Mouse (Mus musculus) neural tube, embryonic 15.5 days (tissue): ENCODE results near the gene Zbtb9. TPM values are rescaled to one million over a fixed set of nuclear protein-coding genes. Genes with fewer than 3 reads are reported as not detected.
"Not testable (repeated sequence)": the region's sequence is repeated elsewhere in the genome, so short reads cannot be mapped to it uniquely, and the experiment has no call there.

ENCODE experiments used
- ATAC-seq: fragments of 200-750 bp; cut with Nextera tagmentation; 2 replicates; pipeline ENCODE4 v1.8.0; 2017; ENCODE audit warnings: mild to moderate bottlenecking, moderate TSS enrichment, moderate library complexity; ENCODE audit not compliant: low FRiP score
- H3K27ac ChIP-seq: fragments of 300-500 bp; sonication (generic); replicated peaks from 2 replicates; pipeline ENCODE4 v1.5.1; 2015; ENCODE audit warnings: mild to moderate bottlenecking, inconsistent platforms
- H3K27me3 ChIP-seq: fragments of 300-500 bp; sonication (generic); replicated peaks from 2 replicates; pipeline ENCODE4 v1.6.1; 2015; ENCODE audit warnings: inconsistent platforms
- H3K36me3 ChIP-seq: fragments of 300-500 bp; sonication (generic); 2 replicates; pipeline ENCODE4 v1.6.1; 2015; ENCODE audit warnings: inconsistent platforms
- H3K4me1 ChIP-seq: fragments of 300-500 bp; sonication (generic); 2 replicates; pipeline ENCODE4 v1.6.1; 2015; ENCODE audit warnings: inconsistent platforms
- H3K4me2 ChIP-seq: fragments of 300-500 bp; sonication (generic); 2 replicates; pipeline ENCODE4 v1.6.1; 2015; ENCODE audit warnings: inconsistent platforms, mild to moderate bottlenecking, moderate library complexity
- H3K4me3 ChIP-seq: fragments of 300-500 bp; sonication (generic); replicated peaks from 2 replicates; pipeline ENCODE4 v1.5.1; 2015; ENCODE audit warnings: mild to moderate bottlenecking, inconsistent platforms
- H3K9ac ChIP-seq: fragments of 300-500 bp; sonication (generic); replicated peaks from 2 replicates; pipeline ENCODE4 v1.6.1; 2015; ENCODE audit warnings: mild to moderate bottlenecking, inconsistent platforms
- H3K9me3 ChIP-seq: fragments of 300-500 bp; sonication (generic); replicated peaks from 2 replicates; pipeline ENCODE4 v1.6.1; 2016; ENCODE audit warnings: inconsistent platforms
- WGBS: fragments of 180-500 bp; shearing (Covaris S2); methylation state at CpG from one replicate; pipeline ENCODE4 v1.1.7; 2015; ENCODE audit warnings: mixed read lengths; 5-methylcytosine and 5-hydroxymethylcytosine counted together
- polyA plus RNA-seq: library from polyadenylated mRNA; unstranded; fragments of >200 nt; fragmentation: Nextera tagmentation; extraction: Ambion mirVana; gene quantifications from 2 replicates; pipeline ENCODE4 v1.2.1, GENCODE M21; 2015

Gene Zbtb9
- polyA plus RNA-seq, 1 experiment from 2014 or later, result 15.9 TPM

DNA sequence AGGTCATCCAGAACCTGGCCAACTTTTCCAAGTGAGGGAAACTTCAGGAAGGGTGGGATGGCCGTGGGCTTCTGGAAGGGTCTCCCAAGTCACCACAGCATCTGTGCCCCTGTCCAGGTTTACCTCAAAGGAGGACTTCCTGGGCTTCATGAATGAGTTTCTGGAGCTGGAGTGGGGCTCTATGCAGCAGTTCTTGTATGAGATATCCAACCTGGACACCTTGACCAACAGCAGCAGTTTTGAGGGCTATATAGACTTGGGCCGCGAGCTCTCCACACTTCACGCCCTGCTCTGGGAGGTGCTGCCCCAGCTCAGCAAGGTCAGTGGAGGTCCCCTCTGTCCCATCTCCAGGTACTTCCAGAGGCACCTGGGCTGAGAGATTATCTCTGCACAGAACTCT, 13.2 kb upstream of the Zbtb9 start:
- H3K9ac ChIP-seq, result no peak overlapping the region
- H3K4me2 ChIP-seq, result no peak overlapping the region
- WGBS, result 99% methylated on average over 4 of the region's 4 CpGs
- H3K9me3 ChIP-seq, result no peaks in the 10 kb centered on the region
- H3K27me3 ChIP-seq, result no peaks in the 10 kb centered on the region
- no peak overlapping the region for H3K27ac ChIP-seq
- H3K4me3 ChIP-seq, result no peak overlapping the region
- no peak for ATAC-seq
- 0 out of 2 replicates have a peak, but pooled peaks cover under 1% of the 10 kb centered on the region for H3K4me1 ChIP-seq
- H3K36me3 ChIP-seq, result peaks cover 97% of the 10 kb centered on the region

DNA sequence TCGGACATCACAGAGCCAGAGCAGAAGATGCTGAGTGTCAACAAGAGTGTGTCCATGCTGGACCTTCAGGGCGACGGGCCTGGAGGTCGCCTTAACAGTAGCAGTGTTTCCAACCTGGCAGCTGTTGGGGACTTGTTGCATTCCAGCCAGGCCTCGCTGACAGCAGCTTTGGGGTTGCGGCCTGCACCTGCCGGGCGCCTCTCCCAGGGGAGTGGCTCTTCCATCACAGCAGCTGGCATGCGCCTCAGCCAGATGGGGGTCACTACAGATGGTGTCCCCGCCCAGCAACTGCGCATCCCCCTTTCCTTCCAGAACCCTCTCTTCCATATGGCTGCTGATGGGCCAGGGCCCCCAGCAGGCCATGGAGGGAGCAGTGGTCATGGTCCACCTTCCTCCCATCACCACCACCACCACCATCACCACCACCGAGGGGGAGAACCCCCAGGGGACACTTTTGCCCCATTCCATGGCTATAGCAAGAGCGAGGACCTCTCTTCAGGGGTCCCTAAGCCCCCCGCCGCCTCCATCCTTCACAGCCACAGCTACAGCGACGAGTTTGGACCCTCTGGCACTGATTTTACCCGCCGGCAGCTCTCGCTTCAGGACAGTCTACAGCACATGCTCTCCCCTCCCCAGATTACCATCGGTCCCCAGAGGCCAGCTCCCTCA, 11.3 kb upstream of the Zbtb9 start:
- no peaks in the 10 kb centered on the region for H3K27me3 ChIP-seq
- H3K9me3 ChIP-seq, result no peaks in the 10 kb centered on the region
- peaks cover 97% of the 10 kb centered on the region for H3K36me3 ChIP-seq
- H3K4me2 ChIP-seq, result no peak overlapping the region
- no peak overlapping the region for H3K4me3 ChIP-seq
- WGBS, result 90% methylated on average over 21 of the region's 21 CpGs
- H3K4me1 ChIP-seq, result no peaks in the 10 kb centered on the region
- no peak overlapping the region for H3K27ac ChIP-seq
- no peak overlapping the region for H3K9ac ChIP-seq
- no peak for ATAC-seq

DNA sequence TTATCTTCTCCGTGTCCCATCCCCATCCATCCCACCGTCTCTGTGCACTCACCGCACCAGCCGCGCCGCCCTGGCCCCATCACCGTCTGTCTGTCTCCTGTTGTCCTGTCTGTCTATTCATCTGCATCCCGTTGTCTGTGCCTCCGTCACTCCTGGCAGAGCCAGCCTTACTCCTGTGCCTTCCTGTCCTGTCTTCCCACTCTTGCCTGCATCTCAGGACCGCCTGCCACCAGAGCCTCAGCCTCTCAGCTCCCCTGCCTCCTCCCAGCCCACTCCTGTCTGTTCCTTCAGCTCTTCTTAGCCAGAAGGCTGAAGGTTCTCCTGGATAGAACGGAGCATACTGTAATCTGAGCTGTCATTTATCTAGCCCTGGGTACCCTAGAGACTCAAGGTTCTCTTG, 6.0 kb upstream of the Zbtb9 start:
- 93% methylated on average over 11 of the region's 11 CpGs for WGBS
- no peak overlapping the region for H3K4me2 ChIP-seq
- no peaks in the 10 kb centered on the region for H3K9me3 ChIP-seq
- peaks cover 72% of the 10 kb centered on the region for H3K36me3 ChIP-seq
- no peak overlapping the region for H3K4me3 ChIP-seq
- no peak overlapping the region for H3K9ac ChIP-seq
- H3K27ac ChIP-seq, result no peak overlapping the region
- H3K4me1 ChIP-seq, result peaks cover 13% of the 10 kb centered on the region
- ATAC-seq, result no peak
- H3K27me3 ChIP-seq, result no peaks in the 10 kb centered on the region

DNA sequence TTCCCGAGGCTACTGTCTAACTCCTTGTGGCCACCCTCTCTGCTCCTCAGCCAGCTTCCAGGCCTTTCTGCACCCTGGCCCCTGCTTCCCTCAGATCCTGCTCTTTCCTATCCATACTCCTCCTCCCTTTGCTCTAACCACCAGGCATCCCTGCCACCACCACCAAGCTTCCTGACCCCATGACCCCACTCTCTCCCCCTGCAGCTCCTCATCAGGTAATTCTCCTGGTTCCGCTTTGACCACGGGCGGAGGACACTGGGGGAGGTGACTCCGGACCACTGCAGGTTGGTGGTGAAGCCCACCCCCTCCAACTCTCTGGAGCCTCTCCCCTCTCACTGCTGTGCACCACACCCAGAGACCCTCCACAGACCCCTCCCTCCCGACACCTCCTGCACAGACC, 5.5 kb upstream of the Zbtb9 start:
- no peak overlapping the region for H3K9ac ChIP-seq
- WGBS, result 93% methylated on average over 6 of the region's 6 CpGs
- H3K36me3 ChIP-seq, result peaks cover 67% of the 10 kb centered on the region
- H3K27ac ChIP-seq, result no peak overlapping the region
- no peaks in the 10 kb centered on the region for H3K9me3 ChIP-seq
- peaks cover 18% of the 10 kb centered on the region for H3K4me1 ChIP-seq
- H3K4me2 ChIP-seq, result no peak overlapping the region
- no peak overlapping the region for H3K4me3 ChIP-seq
- H3K27me3 ChIP-seq, result no peaks in the 10 kb centered on the region
- no peak for ATAC-seq

DNA sequence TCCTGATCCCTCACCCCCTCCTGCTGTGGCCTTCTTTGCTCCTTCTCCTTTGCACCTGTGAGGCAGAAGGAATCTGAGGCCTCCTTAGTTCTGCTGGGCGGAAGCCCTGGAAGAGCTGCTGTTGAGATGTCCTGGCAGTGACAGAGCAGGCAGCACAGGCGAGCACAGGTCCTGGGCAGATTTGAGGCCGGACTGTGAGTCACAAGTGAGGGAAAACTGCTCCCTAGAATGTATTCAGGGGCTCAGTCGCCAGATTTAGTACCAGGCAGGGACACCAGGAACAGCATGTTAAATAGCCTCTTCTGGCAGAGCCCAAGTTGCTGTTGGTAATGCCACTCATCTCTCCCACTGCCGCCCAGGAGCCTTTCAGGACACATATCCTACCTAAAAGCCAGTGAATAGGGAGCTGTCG, 4.8 kb upstream of the Zbtb9 start:
- no peak overlapping the region for H3K27ac ChIP-seq
- peaks cover 21% of the 10 kb centered on the region for H3K4me1 ChIP-seq
- WGBS, result 67% methylated on average over 6 of the region's 6 CpGs
- H3K9me3 ChIP-seq, result no peaks in the 10 kb centered on the region
- no peak overlapping the region for H3K9ac ChIP-seq
- peaks cover 60% of the 10 kb centered on the region for H3K36me3 ChIP-seq
- H3K4me2 ChIP-seq, result no peak overlapping the region
- no peaks in the 10 kb centered on the region for H3K27me3 ChIP-seq
- no peak overlapping the region for H3K4me3 ChIP-seq
- no peak for ATAC-seq

DNA sequence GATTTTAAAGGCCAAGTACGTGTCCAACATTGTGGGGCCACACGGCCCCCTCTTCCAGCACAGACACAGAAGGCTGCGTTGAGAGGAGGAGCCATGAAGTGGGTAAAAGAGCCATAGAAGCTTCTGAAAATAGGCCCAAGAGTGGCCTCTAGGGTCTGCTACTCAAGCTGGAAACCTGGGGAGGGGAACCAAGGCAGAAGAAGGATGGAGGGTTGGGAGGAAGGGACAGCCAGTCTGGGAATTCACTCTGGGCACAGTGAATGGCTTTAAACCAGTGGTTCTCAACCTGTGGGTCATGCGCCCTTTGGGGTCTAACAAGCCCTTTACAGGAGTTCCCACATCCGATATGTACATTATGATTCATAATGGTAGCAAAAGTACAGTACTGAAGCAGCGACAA, 3.7 kb upstream of the Zbtb9 start:
- WGBS, result 87% methylated on average over 6 of the region's 6 CpGs
- no peak for ATAC-seq
- Histone ChIP-seq H3K36me3 (peaks cover 52% of the 10 kb centered on the region), H3K4me2 (no peak overlapping the region), H3K4me3 (no peak overlapping the region), H3K27me3 (no peaks in the 10 kb centered on the region), H3K4me1 (peaks cover 30% of the 10 kb centered on the region), H3K9me3 (no peaks in the 10 kb centered on the region), H3K27ac (no peak overlapping the region; the same call in 1 of the 2 replicates), H3K9ac (no peak overlapping the region)

DNA sequence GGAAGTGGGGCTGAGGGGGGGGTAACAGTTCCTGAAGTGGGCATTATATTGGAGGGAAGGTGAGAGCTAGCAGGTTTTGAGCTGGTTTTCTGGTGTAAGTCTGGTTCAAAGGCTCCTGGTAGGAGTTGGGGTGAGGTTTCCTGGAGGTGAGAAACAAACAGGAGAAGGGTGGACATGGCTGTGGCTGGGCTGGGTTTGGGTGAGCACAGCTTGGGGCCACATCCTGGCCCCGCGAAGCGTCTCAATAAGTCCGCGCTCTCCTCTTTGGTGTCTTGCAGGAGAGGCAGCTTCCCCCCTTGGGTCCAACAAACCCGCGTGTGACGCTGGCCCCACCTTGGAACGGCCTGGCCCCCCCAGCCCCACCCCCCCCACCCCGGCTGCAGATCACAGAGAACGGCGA, 2.7 kb upstream of the Zbtb9 start:
- Histone ChIP-seq H3K4me1 (peaks cover 39% of the 10 kb centered on the region), H3K27me3 (no peaks in the 10 kb centered on the region), H3K4me2 (no peak overlapping the region), H3K9ac (no peak overlapping the region), H3K27ac (no peak overlapping the region), H3K4me3 (no peak overlapping the region), H3K9me3 (no peaks in the 10 kb centered on the region), H3K36me3 (peaks cover 48% of the 10 kb centered on the region)
- ATAC-seq, result no peak
- WGBS, result 71% methylated on average over 12 of the region's 12 CpGs

DNA sequence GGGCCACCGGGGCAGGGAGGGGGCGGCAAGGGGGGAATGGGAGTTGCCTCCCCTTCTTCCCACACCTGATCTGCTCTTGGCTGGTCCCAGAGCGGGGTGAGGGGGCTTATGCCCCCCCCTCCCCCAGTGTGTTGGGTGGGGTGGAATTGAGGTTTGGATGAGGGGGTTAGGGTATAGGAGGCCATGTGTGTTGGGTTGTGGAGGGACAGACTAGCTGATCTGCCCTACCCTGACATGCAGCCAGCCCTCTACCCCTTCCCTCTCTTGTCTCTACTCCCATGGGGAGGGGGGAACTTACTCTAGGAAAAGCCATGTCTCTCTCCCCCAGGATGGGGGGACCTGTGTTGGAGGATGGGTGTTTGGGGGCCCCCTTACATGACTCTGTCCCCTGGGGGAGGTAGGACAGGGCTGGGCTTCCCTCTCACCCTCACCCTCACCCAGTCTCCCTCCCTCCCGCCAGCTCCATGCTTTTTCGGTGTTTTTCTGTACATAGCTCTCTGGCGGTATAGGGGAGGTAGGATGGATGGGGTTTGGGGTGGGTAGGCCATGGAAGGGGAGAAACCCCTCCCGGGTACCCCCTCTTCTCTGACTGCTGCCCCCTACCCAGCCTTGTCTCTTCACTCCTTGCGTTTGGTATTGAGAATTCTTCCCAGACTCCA, 1.6 kb upstream of the Zbtb9 start:
- Histone ChIP-seq H3K9ac (peak overlapping the region; percentile 7; the same call in 1 of the 2 replicates), H3K9me3 (no peaks in the 10 kb centered on the region), H3K4me3 (peak overlapping the region; percentile 93; the same call in 1 of the 2 replicates), H3K27ac (0 out of 2 replicates have a peak overlapping the region, but pooled peaks have one; percentile 41), H3K4me2 (peak overlapping the region; percentile 94), H3K27me3 (no peaks in the 10 kb centered on the region), H3K36me3 (peaks cover 48% of the 10 kb centered on the region), H3K4me1 (peaks cover 51% of the 10 kb centered on the region)
- ATAC-seq, result no peak
- 61% methylated on average over 8 of the region's 8 CpGs for WGBS

DNA sequence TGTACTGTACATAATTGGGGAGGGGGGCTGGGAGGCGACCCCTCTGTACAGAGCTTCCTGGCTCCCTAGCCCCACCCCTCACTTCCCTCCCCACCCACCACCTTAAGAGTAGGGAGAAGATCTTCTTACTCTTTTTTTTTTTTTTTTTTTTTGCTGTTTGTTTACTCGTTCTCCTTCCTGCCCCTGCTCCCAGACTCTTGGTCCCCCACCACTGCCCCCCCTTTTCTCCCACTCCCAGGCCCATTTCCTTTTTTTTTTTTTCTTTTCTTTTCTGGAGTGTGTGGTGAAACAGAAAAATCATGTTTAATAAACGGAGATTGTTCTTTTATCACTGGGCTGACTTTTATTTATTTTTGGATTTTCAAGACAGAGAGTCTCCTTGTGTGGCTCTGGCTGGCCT, 860 bp upstream of the Zbtb9 start:
- WGBS, result 12% methylated on average over 3 of the region's 3 CpGs
- H3K9me3 ChIP-seq, result no peaks in the 10 kb centered on the region
- ATAC-seq, result no peak
- H3K4me1 ChIP-seq, result peaks cover 56% of the 10 kb centered on the region
- no peaks in the 10 kb centered on the region for H3K27me3 ChIP-seq
- H3K36me3 ChIP-seq, result peaks cover 48% of the 10 kb centered on the region
- H3K9ac ChIP-seq, result peak overlapping the region; percentile 78
- H3K4me3 ChIP-seq, result peak overlapping the region; percentile 93
- peak overlapping the region; percentile 86 for H3K27ac ChIP-seq
- H3K4me2 ChIP-seq, result peak overlapping the region; percentile 94

DNA sequence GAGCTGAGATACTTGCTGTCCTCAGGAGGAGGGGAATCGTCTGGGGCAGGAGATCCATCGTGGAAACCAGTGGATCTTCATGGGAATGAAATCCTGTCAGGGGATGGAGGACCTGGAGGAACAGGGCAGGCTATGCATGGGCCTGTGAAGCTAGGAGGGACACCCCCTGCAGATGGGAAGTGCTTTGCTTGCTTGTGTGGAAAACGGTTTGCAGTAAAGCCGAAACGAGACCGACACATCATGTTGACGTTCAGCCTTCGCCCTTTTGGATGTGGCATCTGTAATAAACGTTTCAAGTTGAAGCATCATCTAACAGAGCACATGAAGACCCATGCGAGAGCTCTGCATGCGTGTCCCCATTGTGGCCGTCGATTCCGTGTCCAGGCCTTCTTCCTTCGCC, 1.6 kb downstream of the Zbtb9 start:
- Histone ChIP-seq H3K4me3 (peak overlapping the region; percentile 93; the same call in 1 of the 2 replicates), H3K27me3 (no peaks in the 10 kb centered on the region), H3K27ac (no peak overlapping the region), H3K36me3 (peaks cover 51% of the 10 kb centered on the region), H3K9ac (0 out of 2 replicates have a peak overlapping the region, but pooled peaks have one; percentile 77), H3K4me1 (peaks cover 58% of the 10 kb centered on the region), H3K4me2 (peak overlapping the region; percentile 94), H3K9me3 (no peaks in the 10 kb centered on the region)
- 96% methylated on average over 15 of the region's 15 CpGs for WGBS
- ATAC-seq, result no peak

DNA sequence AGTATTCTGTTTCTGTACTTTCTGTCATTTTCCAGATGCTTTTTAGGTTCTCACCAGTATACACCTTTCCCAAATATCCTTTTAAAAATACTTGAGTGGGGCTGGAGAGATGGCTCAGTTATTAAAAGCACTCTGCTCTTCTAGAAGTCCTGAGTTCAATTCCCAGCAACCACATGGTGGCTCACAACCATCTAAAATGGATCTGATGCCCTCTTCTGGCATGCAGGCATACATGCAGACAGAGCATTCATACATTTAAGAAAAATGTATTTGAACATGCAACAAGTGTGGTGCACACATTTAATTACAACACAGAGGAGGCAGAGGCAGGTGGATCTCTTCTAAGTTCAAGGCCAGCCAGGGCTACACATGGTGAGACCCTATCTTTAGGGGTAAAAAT, 2.4 kb downstream of the Zbtb9 start:
- H3K4me1 ChIP-seq, result peaks cover 61% of the 10 kb centered on the region
- no peak for ATAC-seq
- H3K27me3 ChIP-seq, result no peaks in the 10 kb centered on the region
- no peaks in the 10 kb centered on the region for H3K9me3 ChIP-seq
- no peak overlapping the region for H3K4me3 ChIP-seq
- no peak overlapping the region for H3K4me2 ChIP-seq
- peaks cover 50% of the 10 kb centered on the region for H3K36me3 ChIP-seq
- no peak overlapping the region for H3K27ac ChIP-seq
- no peak overlapping the region for H3K9ac ChIP-seq

DNA sequence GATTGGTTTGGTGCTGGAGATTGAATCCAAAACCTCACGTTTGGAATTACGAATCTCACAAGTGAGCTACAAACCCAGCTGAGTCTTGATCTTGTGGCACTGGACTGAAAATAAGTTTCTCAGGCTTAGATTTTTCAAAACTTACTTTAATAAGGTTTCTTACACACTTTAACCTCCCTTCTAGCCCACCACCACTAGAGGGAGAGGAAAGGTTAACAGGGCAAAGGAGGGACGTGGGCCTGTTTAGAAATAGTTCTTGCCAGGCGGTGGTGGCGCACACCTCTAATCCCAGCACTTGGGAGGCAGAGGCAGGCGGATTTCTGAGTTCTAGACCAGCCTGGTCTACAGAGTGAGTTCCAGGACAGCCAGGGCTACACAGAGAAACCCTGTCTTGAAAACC, 4.4 kb downstream of the Zbtb9 start:
- H3K27me3 ChIP-seq, H3K9me3 ChIP-seq, H3K4me2 ChIP-seq, H3K27ac ChIP-seq, H3K9ac ChIP-seq, ATAC-seq, H3K4me3 ChIP-seq: not testable (repeated sequence)
- 94% methylated on average over 6 of the region's 6 CpGs for WGBS
- Histone ChIP-seq H3K4me1 (peaks cover 44% of the 10 kb centered on the region), H3K36me3 (peaks cover 50% of the 10 kb centered on the region)
